8 mouse cellular contexts compared by ENCODE assay signal in the genomic region with DNA sequence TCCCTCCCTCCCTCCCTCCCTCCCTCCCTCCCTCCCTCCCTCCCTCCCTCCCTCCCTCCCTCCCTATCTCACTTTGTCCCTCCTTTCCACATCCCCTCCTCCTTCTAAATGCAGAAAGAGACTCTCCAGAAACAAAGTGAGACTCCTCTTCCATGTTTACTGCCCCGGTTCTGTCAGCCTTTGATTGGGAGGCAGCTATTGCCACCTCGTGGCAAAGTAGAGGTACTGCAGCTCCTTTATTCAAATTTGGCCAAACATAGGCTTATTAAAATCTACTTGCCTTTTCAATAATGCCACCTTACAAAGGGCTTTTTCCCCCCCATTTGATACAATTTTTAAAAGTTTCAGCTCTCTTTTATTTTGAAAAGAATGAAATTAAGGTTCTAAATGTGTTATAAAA. TPM values are rescaled to one million over a fixed set of nuclear protein-coding genes. Genes with fewer than 3 reads are reported as not detected.
DNase-seq lines count a peak whose midpoint lies in the region; ATAC-seq lines count a peak whose summit lies in the region.

No protein-coding gene starts in this region.

- DNase-seq in cerebellum, adult 18-20 months = peak; percentile 56 to 68
- no peak for DNase-seq in cerebellum, adult 11 months
- peak; percentile 84 for DNase-seq in midbrain, embryonic 14.5 days
- peak; percentile 34 for DNase-seq in c-Kit-positive CD71-positive TER-119-positive erythroid progenitor cells, embryonic 14.5 days (ENCODE audit: low spot score)
- peak; percentile 21 for DNase-seq in thymus, postnatal 25 days

- no peak overlapping the region for H3K4me2 ChIP-seq in midbrain, embryonic 14.5 days (ENCODE audit: low read length)
- no peak overlapping the region for H3K4me2 ChIP-seq in midbrain, embryonic 15.5 days

- ATAC-seq in midbrain, embryonic 14.5 days (ENCODE audit: low FRiP score, low TSS enrichment) = no peak
- no peak for ATAC-seq in midbrain, embryonic 15.5 days (replicated peaks)
- peak; percentile 82 for ATAC-seq in inflammation-experienced regulatory T-cells, adult 6 months
- ATAC-seq in monocyte, adult 5-6 weeks (replicated peaks; ENCODE audit: insufficient number of reproducible peaks, low FRiP score, low TSS enrichment, poor library complexity, severe bottlenecking) = no peak; the same call in 1 of the 2 replicates

- no peak overlapping the region for H3K4me3 ChIP-seq in midbrain, embryonic 14.5 days (replicated peaks; ENCODE audit: low read depth, low read length)
- H3K4me3 ChIP-seq in midbrain, embryonic 15.5 days = no peak overlapping the region

- H3K36me3 ChIP-seq in midbrain, embryonic 14.5 days (ENCODE audit: control insufficient read depth, insufficient read depth, low read length) = peaks cover 34% of the 10 kb centered on the region
- H3K36me3 ChIP-seq in midbrain, embryonic 15.5 days (replicated peaks) = no peaks in the 10 kb centered on the region

- H3K9ac ChIP-seq in midbrain, embryonic 14.5 days (replicated peaks; ENCODE audit: low read length) = no peak overlapping the region
- no peak overlapping the region for H3K9ac ChIP-seq in midbrain, embryonic 15.5 days

- no peaks in the 10 kb centered on the region for H3K9me3 ChIP-seq in midbrain, embryonic 14.5 days (ENCODE audit: control insufficient read depth, low read length)
- no peaks in the 10 kb centered on the region for H3K9me3 ChIP-seq in midbrain, embryonic 15.5 days

- H3K27me3 ChIP-seq in midbrain, embryonic 14.5 days (ENCODE audit: control insufficient read depth, insufficient read depth, low read length) = no peaks in the 10 kb centered on the region
- no peaks in the 10 kb centered on the region for H3K27me3 ChIP-seq in midbrain, embryonic 15.5 days (replicated peaks)

- H3K27ac ChIP-seq in midbrain, embryonic 14.5 days (replicated peaks; ENCODE audit: low read depth, low read length) = no peak overlapping the region
- no peak overlapping the region for H3K27ac ChIP-seq in midbrain, embryonic 15.5 days

- peaks cover 32% of the 10 kb centered on the region for H3K4me1 ChIP-seq in midbrain, embryonic 14.5 days (ENCODE audit: control insufficient read depth, insufficient read depth, low read length)
- H3K4me1 ChIP-seq in midbrain, embryonic 15.5 days = peaks cover 38% of the 10 kb centered on the region

- 0% methylated on average over 2 of the region's 2 CpGs for WGBS in midbrain, embryonic 14.5 days
- 0% methylated on average over 2 of the region's 2 CpGs for WGBS in midbrain, embryonic 15.5 days

RNA-seq across cellular contexts. Expression of gene Scg5, which starts 5.0 kb away (rescaled TPM):
- 251 and 296 TPM in 2 replicates for polyA plus RNA-seq in midbrain, embryonic 14.5 days (2014; fragmentation: Nextera tagmentation; extraction: Ambion mirVana)
- 236 and 249 TPM in 2 replicates for polyA plus RNA-seq in midbrain, embryonic 15.5 days (2015; fragmentation: Nextera tagmentation; extraction: Ambion mirVana)
- 10 to 100 TPM in 1 of 3 experiments, 1 to 10 TPM in 1, under 1 TPM in 1; 0.59 to 12.5 (median 8.1) TPM for polyA plus RNA-seq in inflammation-experienced regulatory T-cells, adult 6 months (2017; shearing (Covaris generic))
- total RNA-seq in monocyte, adult 5-6 weeks (2017) = 3.2 TPM in 1 of 3 replicates, not detected in the others

RNA-seq across cellular contexts. Expression of gene Arhgap11a, which starts 24.6 kb away (rescaled TPM):
- polyA plus RNA-seq in midbrain, embryonic 14.5 days (2014; fragmentation: Nextera tagmentation; extraction: Ambion mirVana) = 1.4 and 2.0 TPM in 2 replicates
- polyA plus RNA-seq in midbrain, embryonic 15.5 days (2015; fragmentation: Nextera tagmentation; extraction: Ambion mirVana) = 6.5 and 6.7 TPM in 2 replicates
- 10 to 100 TPM in 1 of 3 experiments, 1 to 10 TPM in 2; 1.6 to 16.6 (median 2.3) TPM for polyA plus RNA-seq in inflammation-experienced regulatory T-cells, adult 6 months (2017; shearing (Covaris generic))
- 15.0 to 18.9 TPM (median 18.4 TPM) in 3 replicates for total RNA-seq in monocyte, adult 5-6 weeks (2017)

Comparison
In these comparisons a context has a peak if more than half of its experiments do, and no peak if none do; other contexts are left out.
1. RNA of gene Scg5, which starts 5.0 kb away (polyA plus RNA-seq): 251 to 296 TPM in midbrain, embryonic 14.5 days and 236 to 249 TPM in midbrain, embryonic 15.5 days; 0.59 to 12.5 TPM in inflammation-experienced regulatory T-cells, adult 6 months; every median in the first group is over 10 times any median in the second.